Mouse (Mus musculus) liver, embryonic 15.5 days (tissue): ENCODE measurements around the gene Slc2a2. TPM values are rescaled to one million over a fixed set of nuclear protein-coding genes. Genes with fewer than 3 reads are reported as not detected.

Source experiments
- ATAC-seq: fragments of 200-750 bp; cut with Nextera tagmentation; 2 replicates; pipeline ENCODE4 v1.8.0; 2017; ENCODE audit warnings: moderate number of reproducible peaks, mild to moderate bottlenecking, moderate library complexity; ENCODE audit not compliant: insufficient read depth
- H3K27ac ChIP-seq: fragments of 300-500 bp; sonication (generic); replicated peaks from 2 replicates; pipeline ENCODE4 v1.5.1; 2015; ENCODE audit warnings: mild to moderate bottlenecking, inconsistent platforms
- H3K27me3 ChIP-seq: fragments of 300-500 bp; sonication (generic); 2 replicates; pipeline ENCODE4 v1.6.1; 2015; ENCODE audit warnings: mild to moderate bottlenecking, inconsistent platforms
- H3K36me3 ChIP-seq: fragments of 300-500 bp; sonication (generic); replicated peaks from 2 replicates; pipeline ENCODE4 v1.6.1; 2015; ENCODE audit warnings: moderate library complexity, mild to moderate bottlenecking, inconsistent platforms
- H3K4me1 ChIP-seq: fragments of 300-500 bp; sonication (generic); replicated peaks from 2 replicates; pipeline ENCODE4 v1.6.1; 2015; ENCODE audit warnings: inconsistent platforms
- H3K4me2 ChIP-seq: fragments of 300-500 bp; sonication (generic); 2 replicates; pipeline ENCODE4 v1.6.1; 2015; ENCODE audit warnings: moderate library complexity, mild to moderate bottlenecking, inconsistent platforms
- H3K4me3 ChIP-seq: fragments of 300-500 bp; sonication (generic); replicated peaks from 2 replicates; pipeline ENCODE4 v1.5.1; 2015; ENCODE audit warnings: mild to moderate bottlenecking, inconsistent platforms
- H3K9ac ChIP-seq: fragments of 300-500 bp; sonication (generic); 2 replicates; pipeline ENCODE4 v1.6.1; 2015; ENCODE audit warnings: moderate library complexity, mild to moderate bottlenecking, inconsistent platforms
- H3K9me3 ChIP-seq: fragments of 300-500 bp; sonication (generic); replicated peaks from 2 replicates; pipeline ENCODE4 v1.6.1; 2016; ENCODE audit warnings: inconsistent platforms
- WGBS: fragments of 180-500 bp; shearing (Covaris S2); methylation state at CpG from one replicate; pipeline ENCODE4 v1.1.7; 2015; ENCODE audit warnings: mixed read lengths; ENCODE audit not compliant: insufficient replicate concordance; 5-methylcytosine and 5-hydroxymethylcytosine counted together
- polyA plus RNA-seq: library from polyadenylated mRNA; unstranded; fragments of >200 nt; fragmentation: Nextera tagmentation; extraction: Ambion mirVana; gene quantifications from 2 replicates; pipeline ENCODE4 v1.2.1, GENCODE M21; 2015

Gene Slc2a2
- 32.3 and 36.5 TPM in 2 replicates for polyA plus RNA-seq

DNA sequence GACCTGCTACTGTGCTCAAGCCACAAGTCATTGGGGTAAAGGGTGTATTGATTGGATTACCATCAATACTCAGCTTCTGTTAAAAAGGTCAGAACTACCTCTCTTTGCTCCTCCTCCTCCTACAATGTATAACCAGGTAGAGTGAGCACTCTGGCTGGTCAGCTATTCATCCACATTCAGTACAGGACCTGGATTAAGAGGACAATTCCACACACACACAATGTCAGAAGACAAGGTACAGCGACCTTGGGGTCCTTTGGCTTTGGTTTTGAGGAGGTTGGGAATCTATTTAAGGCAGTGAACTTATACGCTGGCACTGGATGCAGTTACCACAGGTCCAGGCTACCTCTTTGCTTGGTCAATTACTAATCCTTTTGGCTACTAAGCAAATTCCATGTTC, at the start of gene Slc2a2:
Slc2a2 (plus strand) TSS at position 107 of the 400 bp plus-strand sequence.
- peak within 1 kb of the TSS; percentile 43 for H3K4me2 ChIP-seq
- ATAC-seq: peak; percentile 61
- H3K36me3 ChIP-seq: no peaks in the 10 kb centered on the region
- WGBS: 62% methylated on average over 2 of the region's 2 CpGs
- peak within 1 kb of the TSS; percentile 64; the same call in 1 of the 2 replicates for H3K27ac ChIP-seq
- no peaks in the 10 kb centered on the region for H3K9me3 ChIP-seq
- H3K4me1 ChIP-seq: peaks cover 3% of the 10 kb centered on the region; the same call in 1 of the 2 replicates
- H3K27me3 ChIP-seq: no peaks in the 10 kb centered on the region
- 0 out of 2 replicates have a peak within 1 kb of the TSS, but pooled peaks have one; percentile 1 for H3K9ac ChIP-seq
- H3K4me3 ChIP-seq: peak within 1 kb of the TSS; percentile 39

DNA sequence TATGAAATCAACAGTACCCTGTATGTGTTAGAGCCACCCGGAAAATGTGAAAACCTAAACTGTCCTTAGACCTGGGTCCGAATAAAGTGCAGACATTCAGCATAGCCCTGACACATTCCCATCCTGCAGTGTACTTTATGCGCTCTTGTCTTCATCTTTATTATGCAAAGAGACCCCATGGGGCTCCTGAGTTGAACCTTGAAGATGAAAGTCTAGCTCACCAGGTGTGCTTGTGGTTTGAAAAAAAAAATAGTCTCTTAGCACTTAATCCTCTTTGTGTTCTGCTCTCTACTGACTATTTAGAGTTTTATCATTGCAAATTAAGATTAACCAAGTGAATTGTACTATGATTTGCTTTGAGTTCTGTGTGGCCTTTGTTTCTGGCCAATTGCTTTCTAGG, 45.1 kb upstream of the Slc2a2 start:
- no peaks in the 10 kb centered on the region for H3K27me3 ChIP-seq
- 78% methylated on average over 3 of the region's 3 CpGs for WGBS
- H3K9ac ChIP-seq: no peak overlapping the region
- no peaks in the 10 kb centered on the region for H3K36me3 ChIP-seq
- ATAC-seq: no peak
- H3K27ac ChIP-seq: no peak overlapping the region
- no peak overlapping the region for H3K4me3 ChIP-seq
- no peaks in the 10 kb centered on the region for H3K4me1 ChIP-seq
- no peak overlapping the region for H3K4me2 ChIP-seq
- H3K9me3 ChIP-seq: no peaks in the 10 kb centered on the region

DNA sequence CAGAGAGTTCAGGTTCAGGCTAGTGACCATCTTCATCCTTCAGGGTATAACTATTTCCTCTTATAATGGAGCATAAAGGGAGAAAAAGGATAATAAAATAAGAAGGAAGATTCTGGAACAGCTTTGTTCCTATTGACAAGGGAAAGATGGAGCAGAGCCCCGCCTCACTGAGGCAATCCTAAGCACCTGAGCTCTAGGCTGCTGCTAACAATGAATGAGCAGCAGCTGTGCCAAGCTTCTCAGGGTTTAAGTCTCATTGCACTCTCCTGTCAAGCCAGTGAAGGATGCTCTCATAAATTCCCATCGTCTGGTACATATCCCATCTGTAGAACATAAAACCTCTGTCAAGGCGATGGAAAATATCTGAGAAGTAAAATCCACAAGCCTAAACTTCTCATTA, 44.7 kb upstream of the Slc2a2 start:
- ATAC-seq: no peak
- WGBS: 68% methylated on average over 3 of the region's 3 CpGs

DNA sequence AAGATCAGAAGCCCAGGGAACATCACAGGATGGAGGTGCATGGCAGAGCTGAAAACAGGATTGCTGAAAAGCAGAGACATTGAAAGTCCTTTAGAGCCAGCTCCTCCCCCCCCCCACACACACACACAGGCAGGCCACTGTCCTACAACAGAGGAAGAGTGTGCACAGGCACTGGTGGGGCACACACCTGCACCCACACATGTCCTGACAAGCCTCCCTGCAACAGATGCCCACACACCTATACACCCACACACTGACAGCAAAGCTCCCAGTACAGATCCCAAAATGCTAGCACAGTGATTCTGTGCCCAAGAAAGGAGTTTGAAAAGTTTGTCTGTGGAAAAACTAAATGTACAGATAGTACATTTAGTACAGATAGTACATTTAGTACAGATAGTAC, 43.0 kb upstream of the Slc2a2 start:
- Histone ChIP-seq H3K4me3 (no peak overlapping the region), H3K9ac (no peak overlapping the region), H3K4me1 (no peaks in the 10 kb centered on the region), H3K27me3 (no peaks in the 10 kb centered on the region), H3K4me2 (no peak overlapping the region), H3K27ac (no peak overlapping the region), H3K9me3 (no peaks in the 10 kb centered on the region), H3K36me3 (no peaks in the 10 kb centered on the region)
- no peak for ATAC-seq

More for the DNA sequence above, 44.7 kb upstream of the Slc2a2 start:
- no peaks in the 10 kb centered on the region for H3K4me1 ChIP-seq
- H3K9me3 ChIP-seq: no peaks in the 10 kb centered on the region
- no peak overlapping the region for H3K4me2 ChIP-seq
- H3K9ac ChIP-seq: no peak overlapping the region
- no peaks in the 10 kb centered on the region for H3K36me3 ChIP-seq
- no peak overlapping the region for H3K27ac ChIP-seq
- H3K27me3 ChIP-seq: no peaks in the 10 kb centered on the region
- H3K4me3 ChIP-seq: no peak overlapping the region

DNA sequence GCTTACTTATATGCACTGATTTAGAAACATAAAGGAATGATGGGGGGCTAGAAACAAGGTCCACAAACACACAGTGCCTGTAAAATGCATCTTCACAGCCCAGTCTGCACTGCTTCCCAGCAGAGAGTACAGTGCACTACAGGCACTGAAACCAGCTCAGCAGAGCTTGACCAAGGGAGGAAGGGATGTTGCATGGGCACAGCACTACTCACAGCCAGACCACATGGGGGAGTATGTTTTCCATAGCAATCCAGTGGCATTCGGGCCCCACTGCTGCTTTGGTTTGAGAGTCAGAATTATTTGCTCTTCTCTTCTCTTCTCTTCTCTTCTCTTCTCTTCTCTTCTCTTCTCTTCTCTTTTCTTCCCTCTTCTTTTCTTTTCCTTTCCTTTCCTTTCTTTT, 39.4 kb upstream of the Slc2a2 start:
- no peak for ATAC-seq
- H3K4me3 ChIP-seq: no peak overlapping the region
- 47% methylated on average over 1 of the region's 1 CpGs for WGBS

DNA sequence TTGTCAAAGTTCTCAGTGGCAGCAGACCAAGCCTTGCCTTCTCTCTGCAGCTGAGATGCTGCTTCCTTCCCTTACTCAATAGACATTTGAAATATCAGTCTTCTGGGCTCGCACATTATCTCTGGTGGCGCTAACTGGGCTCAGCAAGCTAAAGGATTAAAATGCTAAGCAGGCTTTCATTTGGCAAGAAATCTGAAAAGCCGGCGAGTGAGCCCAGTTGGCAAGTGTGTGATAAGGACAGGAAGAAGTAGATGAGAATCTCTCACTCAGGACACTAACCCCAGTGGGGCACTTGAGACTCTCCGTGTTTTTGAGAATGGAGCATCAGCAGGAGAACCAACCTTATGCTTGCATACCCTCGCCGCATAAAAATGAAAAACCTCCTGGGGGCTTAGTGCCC, 16.9 kb upstream of the Slc2a2 start:
- H3K27ac ChIP-seq: no peak overlapping the region
- H3K27me3 ChIP-seq: no peaks in the 10 kb centered on the region
- no peak overlapping the region for H3K9ac ChIP-seq
- no peaks in the 10 kb centered on the region for H3K36me3 ChIP-seq
- H3K9me3 ChIP-seq: no peaks in the 10 kb centered on the region
- no peak overlapping the region for H3K4me3 ChIP-seq
- H3K4me2 ChIP-seq: no peak overlapping the region
- no peak for ATAC-seq
- WGBS: 69% methylated on average over 7 of the region's 7 CpGs
- H3K4me1 ChIP-seq: peaks cover 5% of the 10 kb centered on the region; the same call in 1 of the 2 replicates

More for the DNA sequence above, 39.4 kb upstream of the Slc2a2 start:
- Histone ChIP-seq H3K9ac (no peak overlapping the region), H3K4me2 (no peak overlapping the region), H3K4me1 (no peaks in the 10 kb centered on the region), H3K27me3 (no peaks in the 10 kb centered on the region), H3K9me3 (no peaks in the 10 kb centered on the region), H3K27ac (no peak overlapping the region), H3K36me3 (no peaks in the 10 kb centered on the region)

DNA sequence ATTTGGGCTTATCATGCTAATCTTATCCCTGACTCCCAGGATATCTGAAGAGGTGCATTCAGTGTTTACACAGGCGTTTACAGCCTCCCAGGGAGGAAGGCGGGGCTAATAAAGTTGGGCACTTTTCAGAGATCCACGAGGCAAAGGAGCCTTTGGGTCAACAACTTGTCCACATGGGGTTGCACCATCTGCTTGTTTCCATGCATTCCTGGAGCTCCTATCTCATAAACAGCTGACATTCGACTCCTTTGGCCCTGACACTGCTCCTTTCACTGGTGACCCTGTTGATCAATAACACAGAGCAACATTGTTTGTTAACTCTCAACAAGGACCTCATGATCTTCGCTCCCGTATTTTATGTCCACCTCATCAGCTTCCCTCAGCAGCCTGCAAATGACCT, 15.8 kb upstream of the Slc2a2 start:
- Histone ChIP-seq H3K4me1 (peaks cover 5% of the 10 kb centered on the region; the same call in 1 of the 2 replicates), H3K9ac (no peak overlapping the region), H3K4me2 (no peak overlapping the region), H3K27me3 (no peaks in the 10 kb centered on the region), H3K27ac (0 out of 2 replicates have a peak overlapping the region, but pooled peaks have one; percentile 29), H3K9me3 (no peaks in the 10 kb centered on the region), H3K36me3 (no peaks in the 10 kb centered on the region), H3K4me3 (no peak overlapping the region)
- WGBS: 41% methylated on average over 6 of the region's 6 CpGs
- peak; percentile 79 for ATAC-seq

DNA sequence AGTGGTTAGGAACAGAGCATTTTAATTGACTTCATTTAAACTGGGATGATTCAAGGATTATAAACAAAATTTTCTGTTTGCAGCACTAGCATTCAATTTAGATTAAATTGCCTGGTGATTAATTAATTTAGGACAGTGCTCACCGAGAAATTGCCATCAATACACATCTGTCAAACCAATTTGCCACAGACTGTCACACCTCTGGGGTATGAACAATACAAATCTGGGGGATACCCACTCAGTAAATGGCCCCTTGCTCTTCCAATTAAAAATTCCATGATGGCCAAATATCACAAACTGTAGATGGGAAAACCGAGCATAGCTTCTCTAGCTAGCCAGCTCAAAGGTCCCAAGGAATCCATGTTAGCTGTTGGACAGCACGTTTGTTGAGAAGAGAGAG, 15.3 kb upstream of the Slc2a2 start:
- Histone ChIP-seq H3K9me3 (no peaks in the 10 kb centered on the region), H3K27ac (no peak overlapping the region), H3K4me1 (peaks cover 5% of the 10 kb centered on the region; the same call in 1 of the 2 replicates), H3K4me2 (no peak overlapping the region), H3K27me3 (no peaks in the 10 kb centered on the region), H3K36me3 (no peaks in the 10 kb centered on the region), H3K4me3 (no peak overlapping the region), H3K9ac (no peak overlapping the region)
- no peak for ATAC-seq
- 47% methylated on average over 3 of the region's 3 CpGs for WGBS

DNA sequence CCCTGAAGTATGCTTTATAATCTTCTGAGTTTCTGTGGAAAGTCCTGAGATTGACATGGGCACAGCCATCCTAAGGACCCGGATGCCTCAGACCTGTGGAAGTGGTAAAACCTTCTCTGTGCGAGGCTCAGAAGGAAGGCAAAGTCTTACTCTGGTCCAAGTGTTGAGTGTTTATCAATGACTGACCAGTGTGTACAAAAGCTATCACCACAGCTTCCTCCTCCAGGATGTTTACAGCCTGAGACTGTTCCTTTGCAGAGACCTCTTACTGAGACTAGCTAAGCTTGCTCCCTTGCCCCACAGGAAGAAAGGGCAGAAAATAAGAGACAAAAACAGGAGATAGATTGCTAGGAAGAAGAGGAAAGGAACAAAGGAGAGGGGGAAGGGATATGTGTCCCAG, 12.2 kb upstream of the Slc2a2 start:
- Histone ChIP-seq H3K36me3 (no peaks in the 10 kb centered on the region), H3K4me1 (peaks cover 5% of the 10 kb centered on the region; the same call in 1 of the 2 replicates), H3K9ac (no peak overlapping the region), H3K9me3 (no peaks in the 10 kb centered on the region), H3K27me3 (no peaks in the 10 kb centered on the region), H3K4me3 (no peak overlapping the region), H3K4me2 (no peak overlapping the region), H3K27ac (no peak overlapping the region)
- 19% methylated on average over 2 of the region's 2 CpGs for WGBS
- no peak for ATAC-seq

DNA sequence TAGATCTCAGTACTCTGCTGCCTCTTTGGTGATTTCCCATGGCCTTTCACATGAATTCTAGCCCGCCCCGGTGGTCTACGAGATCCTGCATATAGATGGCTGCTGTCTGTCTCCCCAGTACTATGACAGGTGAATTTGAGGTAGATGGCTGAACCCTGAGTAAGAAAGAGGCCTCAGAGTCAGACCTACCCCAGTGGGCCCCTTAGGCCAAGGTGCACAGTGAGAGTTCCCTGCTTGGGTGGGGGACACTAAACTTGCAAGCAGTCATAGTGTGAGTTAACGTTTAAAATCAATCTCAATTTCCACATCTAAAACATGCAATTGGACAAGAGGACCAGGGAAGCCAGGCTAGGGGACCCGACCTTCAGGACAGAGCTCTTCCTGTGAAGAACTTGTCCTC, 2.9 kb upstream of the Slc2a2 start:
- no peak for ATAC-seq
- Histone ChIP-seq H3K4me1 (peaks cover 3% of the 10 kb centered on the region; the same call in 1 of the 2 replicates), H3K9ac (no peak overlapping the region), H3K36me3 (no peaks in the 10 kb centered on the region), H3K27ac (no peak overlapping the region), H3K4me3 (no peak overlapping the region), H3K27me3 (no peaks in the 10 kb centered on the region), H3K9me3 (no peaks in the 10 kb centered on the region), H3K4me2 (no peak overlapping the region)
- WGBS: 75% methylated on average over 5 of the region's 5 CpGs

DNA sequence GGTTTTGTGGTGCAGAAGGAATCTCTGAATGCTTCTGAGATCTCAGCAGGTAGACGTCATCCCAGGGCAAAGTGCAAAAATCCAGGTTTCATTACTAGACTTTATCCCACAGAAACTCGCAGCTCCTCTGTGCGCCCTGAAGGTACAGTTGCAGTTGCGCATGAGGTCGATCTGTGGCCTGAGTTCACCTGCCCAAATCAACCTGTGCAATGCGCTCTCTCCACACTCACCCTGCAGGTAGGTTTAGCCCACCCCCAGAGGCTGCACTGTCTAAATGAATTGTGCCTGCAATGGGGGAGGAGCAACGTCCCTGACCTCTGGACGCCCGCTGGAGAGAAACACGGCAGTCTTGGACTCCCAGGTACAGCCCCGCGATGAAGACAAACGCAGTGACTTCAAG, 2.1 kb upstream of the Slc2a2 start:
- Histone ChIP-seq H3K27me3 (no peaks in the 10 kb centered on the region), H3K9ac (no peak overlapping the region), H3K36me3 (no peaks in the 10 kb centered on the region), H3K4me2 (no peak overlapping the region; the same call in 1 of the 2 replicates), H3K27ac (no peak overlapping the region), H3K9me3 (no peaks in the 10 kb centered on the region), H3K4me1 (peaks cover 3% of the 10 kb centered on the region; the same call in 1 of the 2 replicates), H3K4me3 (no peak overlapping the region)
- WGBS: 77% methylated on average over 13 of the region's 13 CpGs
- ATAC-seq: peak; percentile 23; the same call in 1 of the 2 replicates

DNA sequence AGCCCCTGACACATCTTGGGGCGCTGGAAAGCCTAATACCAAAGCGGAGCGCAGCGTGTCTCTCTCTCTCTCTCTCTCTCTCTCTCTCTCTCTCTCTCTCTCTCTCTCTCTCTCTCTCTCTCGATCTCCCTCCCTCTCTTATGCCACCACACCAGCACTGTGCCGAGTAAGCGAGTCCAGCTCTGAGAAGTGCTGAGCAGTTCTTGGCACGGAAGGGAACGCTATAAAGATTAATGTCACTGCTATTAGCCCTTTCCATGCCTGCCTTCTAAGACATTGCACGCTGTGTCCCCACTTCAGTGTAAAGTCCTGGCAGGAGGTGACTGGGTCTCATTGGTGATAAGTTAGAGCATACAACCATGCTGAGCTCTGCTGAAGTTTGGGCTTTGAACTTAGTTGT, 1.5 kb upstream of the Slc2a2 start:
- Histone ChIP-seq H3K4me1 (peaks cover 3% of the 10 kb centered on the region; the same call in 1 of the 2 replicates), H3K4me3 (no peak overlapping the region), H3K36me3 (no peaks in the 10 kb centered on the region), H3K9me3 (no peaks in the 10 kb centered on the region), H3K27me3 (no peaks in the 10 kb centered on the region), H3K9ac (no peak overlapping the region), H3K27ac (no peak overlapping the region), H3K4me2 (no peak overlapping the region; the same call in 1 of the 2 replicates)
- no peak; the same call in 1 of the 2 replicates for ATAC-seq
- WGBS: 57% methylated on average over 10 of the region's 10 CpGs
